Mouse (Mus musculus): ENCODE data around the gene Znhit3.

The Znhit3 gene

GRCm38 (mm10) chr11:84916053-84916702 is at the start of gene Znhit3:
Znhit3 (minus strand) TSS chr11:84916366.
- peak; percentile 93 for DNase-seq

DNA sequence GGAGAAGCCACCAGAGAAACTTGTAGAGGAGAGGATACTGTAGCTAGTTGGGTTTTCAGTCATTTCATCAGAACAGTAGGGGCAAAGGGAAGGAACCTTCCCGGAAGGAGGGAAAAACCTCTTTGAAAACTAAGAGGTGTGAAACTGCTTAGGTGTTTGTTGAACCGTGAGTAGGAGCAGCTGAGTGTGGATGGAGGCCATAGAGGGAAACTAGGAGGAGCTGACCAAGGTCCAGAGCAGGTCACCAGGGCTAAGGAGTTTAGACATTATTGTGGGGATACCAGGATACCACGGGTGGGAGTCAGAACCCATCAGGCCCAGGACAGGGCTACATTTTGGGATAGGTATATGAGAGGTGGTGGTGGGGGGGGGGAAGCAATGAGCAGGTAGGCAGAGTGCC is 47.4 kb upstream of the Znhit3 start:
- DNase-seq: no peak

- no peak for DNase-seq
Observed at GRCm38 (mm10) chr11:84962536-84962935, 46.4 kb upstream of the Znhit3 start.

GRCm38 (mm10) chr11:84961571-84961970 is 45.4 kb upstream of the Znhit3 start:
- DNase-seq: no peak

DNA sequence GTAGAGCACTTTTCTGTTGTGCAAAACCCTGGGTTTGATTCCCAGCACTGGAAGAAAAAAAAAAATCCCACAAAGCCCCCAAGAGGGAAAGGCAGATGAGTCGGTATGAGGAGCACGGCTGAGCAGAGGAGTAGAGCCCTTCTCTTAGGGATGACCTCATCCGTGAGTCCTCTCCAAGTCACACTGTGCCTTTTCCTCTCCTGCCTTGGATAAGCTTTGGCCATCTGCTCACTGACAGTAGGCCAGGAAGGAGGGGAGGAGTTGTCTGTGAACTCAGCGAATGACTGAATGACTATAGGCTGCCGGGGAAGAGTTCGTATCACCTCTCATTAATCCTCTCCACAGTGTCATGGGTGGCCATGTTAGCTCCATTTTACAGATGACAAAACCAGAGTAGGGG is 44.6 kb upstream of the Znhit3 start:
- DNase-seq: no peak

DNA sequence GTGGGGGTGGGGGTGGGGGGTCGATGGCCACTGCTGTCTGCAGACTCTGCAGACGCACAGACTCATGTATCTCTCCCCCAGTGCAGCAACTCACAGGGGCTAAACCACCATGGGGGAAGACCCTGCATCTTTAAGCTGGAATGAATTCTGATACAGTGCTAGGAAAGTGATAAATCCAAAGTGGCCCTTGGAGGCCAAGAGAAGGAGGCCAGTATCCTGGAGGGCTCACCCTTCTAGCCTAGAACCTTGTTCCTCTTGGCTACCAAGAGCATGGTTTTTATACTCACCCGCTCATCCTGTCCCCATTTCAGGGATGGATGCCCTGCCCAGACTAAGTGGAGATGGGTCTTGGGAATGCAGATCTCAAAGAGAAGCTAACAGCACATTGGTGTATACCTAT is 44.1 kb upstream of the Znhit3 start:
- DNase-seq: no peak

DNA sequence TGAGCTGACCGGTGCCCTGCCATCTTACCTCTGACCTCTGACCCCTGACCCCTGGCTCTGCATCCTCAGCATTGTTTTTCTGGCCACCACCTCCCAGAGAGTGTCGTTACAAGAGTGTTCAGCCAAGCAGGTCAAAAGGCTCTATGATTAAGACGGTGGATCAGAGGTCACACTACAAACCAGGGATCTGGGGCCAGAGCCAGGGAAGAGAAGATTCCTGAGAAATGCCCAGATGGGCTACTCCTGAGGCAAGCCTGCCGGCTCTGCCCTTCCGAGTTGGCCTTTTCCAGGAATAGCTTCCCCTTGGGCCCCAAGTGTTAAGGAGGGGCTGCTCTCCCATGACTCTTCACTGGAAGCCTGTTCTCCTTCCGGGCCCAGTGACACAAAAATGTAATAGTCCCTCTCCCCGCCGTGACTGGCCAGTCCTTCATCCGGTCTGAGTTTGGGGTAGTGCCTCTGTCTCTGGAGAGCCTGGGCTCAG is 43.6 kb upstream of the Znhit3 start:
- peak; percentile 60 for DNase-seq

- DNase-seq: no peak
Observed at GRCm38 (mm10) chr11:84959181-84959580, 43.0 kb upstream of the Znhit3 start.

DNA sequence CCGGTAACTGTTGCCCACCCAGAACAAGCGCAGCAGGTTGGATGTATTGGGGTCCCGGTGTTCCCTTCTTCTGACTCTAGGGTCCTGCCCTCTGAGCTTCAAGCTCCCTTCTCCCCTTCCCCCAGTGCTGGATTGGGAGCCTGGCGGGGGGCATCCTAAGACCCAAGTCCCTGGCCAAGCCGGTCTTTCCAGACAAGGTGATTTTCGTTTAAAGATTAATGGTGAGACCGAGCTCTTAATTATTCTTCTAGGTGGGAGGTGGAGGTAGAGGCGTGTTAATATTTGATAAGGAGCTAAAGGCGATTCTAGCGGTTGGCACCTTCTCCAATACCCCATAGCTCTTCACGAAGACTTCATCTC is 42.1 kb upstream of the Znhit3 start:
- no peak for DNase-seq

DNA sequence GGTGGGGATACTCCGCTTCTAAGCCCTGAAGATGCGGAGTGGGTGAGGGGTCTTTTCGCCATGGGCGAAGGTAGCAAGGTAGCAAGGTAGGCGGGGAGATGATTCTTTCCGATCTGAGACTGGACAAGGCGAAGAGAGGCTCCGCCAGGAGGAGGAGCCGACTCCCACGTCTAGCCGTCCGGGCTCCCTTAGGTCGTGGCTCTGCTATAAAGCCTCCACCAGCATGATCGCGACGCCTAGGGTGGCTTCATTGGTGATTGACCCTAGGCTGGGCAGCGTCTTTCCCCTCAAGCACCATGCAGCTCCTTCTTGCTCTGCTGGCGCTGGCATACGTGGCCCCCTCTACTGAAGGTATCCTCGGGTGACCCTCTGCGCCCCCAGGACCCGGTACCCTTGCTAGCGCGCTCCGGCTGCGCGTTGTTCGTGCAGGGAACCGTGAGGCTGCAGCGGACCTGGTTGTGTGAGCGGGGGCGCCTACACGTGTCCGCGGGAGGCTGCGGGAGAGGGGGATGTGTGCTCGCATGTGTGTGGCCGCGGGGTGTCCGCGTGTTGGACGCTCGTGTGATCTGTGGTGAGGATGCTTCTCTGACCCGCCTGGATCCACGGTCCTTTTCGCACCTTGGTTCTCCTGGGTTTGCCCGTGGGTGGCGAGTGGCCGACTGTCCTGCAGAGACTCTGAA is 41.6 kb upstream of the Znhit3 start, which contains the start of gene Car4:
TSS of gene Car4 (plus strand) at position 196 of the 680 bp plus-strand sequence.
- DNase-seq: peak; percentile 30

DNA sequence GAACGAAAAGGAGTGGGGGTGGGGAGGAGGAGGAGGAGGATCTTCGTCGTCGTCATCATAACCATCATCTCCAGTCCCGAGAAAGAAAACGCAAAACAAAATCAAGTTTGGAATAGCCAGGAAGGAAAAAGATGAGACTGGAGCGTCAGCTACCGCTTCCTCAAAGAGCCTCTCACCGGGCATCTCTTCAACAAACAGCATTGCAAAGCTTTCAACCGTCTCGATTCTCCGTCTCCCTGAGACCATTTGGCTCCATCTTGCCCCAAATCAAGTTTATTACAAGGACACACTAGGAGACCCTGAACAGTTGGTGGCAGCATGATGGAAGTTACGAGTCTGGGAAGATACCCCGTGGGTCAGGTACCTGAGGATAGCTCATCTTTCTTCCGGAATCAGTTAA is 41.0 kb upstream of the Znhit3 start:
- DNase-seq: no peak

DNA sequence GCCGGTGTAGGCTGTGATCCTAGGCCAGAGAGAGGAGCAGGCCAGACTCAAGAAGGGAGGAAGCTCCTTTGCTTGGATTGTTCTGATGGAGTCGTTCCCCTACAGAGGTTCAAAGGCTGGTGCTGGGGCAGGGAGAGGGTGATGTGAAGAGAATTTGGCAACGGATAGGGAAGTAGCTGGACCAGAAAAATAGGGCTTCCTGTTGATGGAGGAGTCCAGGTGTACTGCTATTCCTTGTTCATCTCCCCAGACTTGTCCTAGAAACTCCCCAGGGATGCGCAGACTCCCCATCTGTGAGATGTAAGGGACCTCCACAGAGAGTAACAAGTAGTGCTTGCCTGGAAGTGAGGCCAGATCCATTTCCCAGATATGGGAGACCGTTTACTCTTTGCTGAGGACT is 40.2 kb upstream of the Znhit3 start:
- no peak for DNase-seq

DNA sequence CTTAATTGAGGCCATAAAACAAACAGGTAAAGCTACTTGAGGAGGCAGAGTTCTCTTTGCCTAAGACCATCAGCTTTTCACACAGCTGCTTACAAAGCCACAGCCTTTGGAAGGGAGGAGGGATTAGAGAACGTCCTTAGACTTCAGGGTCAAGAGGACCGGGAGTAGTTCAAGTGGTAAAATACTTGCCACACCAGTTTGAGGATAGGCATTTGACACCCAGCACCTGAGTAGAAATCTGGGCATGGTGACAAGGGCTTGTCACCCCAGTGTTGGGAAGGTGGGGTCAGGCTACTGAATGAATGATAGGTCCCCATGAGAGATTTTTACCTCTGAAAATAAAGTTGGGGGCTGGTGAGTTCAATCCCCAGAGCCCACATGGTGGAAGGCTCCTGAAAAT is 36.4 kb upstream of the Znhit3 start:
- peak; percentile 63 for DNase-seq

- DNase-seq: no peak
Observed at GRCm38 (mm10) chr11:84948526-84948925, 32.4 kb upstream of the Znhit3 start.

DNA sequence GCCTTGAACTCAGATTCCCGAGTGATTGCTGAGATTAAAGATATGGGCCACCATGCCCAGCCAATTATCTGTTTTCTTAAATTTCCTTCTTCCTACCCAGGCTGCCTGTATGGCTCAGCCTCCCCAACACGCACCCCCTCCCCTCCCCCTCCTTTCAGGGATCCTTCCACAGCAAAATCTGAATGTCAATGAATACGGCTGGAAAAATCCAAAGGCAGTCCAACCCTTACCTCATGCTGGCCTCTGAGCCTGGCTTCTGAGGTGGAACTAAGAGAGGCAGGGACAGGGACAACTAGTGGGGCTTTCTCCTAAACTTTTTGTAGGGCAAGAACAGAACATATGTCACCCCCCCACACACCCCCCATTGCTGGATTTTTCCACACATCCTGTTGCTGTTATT is 31.9 kb upstream of the Znhit3 start:
- no peak for DNase-seq

- DNase-seq: no peak
Observed at GRCm38 (mm10) chr11:84947206-84947605, 31.0 kb upstream of the Znhit3 start.

GRCm38 (mm10) chr11:84945841-84946240 is 29.7 kb upstream of the Znhit3 start:
- DNase-seq: no peak

DNA sequence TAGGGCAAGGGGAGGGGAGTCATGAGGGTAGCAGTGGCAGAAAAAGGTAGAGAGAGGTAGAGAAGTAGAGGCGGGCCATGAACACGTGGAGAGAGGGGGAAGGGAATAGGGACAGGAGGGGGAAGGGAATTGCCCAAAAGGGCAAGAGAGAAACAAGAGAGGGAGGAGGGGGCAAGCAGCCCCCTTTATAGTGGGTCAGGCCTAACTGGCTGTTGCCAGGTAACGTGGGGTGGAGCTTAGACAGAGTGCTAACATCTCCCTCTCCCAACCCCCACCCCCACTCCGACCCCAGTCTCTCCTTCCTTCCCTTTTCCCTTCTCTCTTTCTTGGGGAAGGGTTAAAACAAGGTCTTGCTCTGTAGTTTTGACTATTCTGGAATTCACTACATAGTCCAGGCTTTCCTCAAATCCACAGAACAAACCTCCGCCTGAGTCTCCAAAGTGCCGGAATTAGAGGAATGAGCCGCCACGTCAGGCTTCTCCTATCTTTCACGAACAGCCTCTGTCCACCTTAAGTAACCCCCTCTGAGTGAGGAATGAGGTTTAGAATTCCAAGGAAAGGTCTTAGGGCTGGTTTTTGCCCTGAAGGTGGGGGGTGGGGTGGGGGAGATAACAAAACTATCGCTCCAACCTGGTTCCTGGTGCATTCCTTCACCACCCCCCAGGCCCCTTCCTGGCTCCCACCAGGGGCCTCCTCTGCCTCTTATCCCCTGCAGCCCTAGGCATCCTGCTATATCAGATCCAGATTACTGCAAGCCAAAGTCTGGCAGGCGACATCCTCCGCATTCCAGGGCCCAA is 28.7 kb upstream of the Znhit3 start:
- DNase-seq: no peak

DNA sequence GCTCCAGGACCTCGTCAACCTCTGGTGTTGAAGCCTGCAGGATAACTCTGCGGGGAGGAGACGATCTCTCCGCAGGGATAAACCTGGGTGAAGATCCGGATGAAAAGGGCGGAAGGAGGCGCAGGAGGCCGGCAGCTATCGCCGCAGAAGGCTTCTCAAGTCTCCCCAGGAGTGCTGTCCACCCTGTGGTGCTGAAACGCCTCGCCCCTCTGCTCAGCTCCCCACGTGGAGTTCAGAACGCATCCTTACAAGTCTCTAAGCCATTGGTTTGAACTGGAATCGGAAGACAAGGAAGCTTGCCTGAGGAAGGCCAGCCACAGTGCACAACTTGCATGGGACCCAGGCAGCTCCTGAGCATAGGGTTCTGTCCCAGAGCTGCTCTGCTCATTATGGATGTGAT is 27.8 kb upstream of the Znhit3 start:
- DNase-seq: peak; percentile 87

DNA sequence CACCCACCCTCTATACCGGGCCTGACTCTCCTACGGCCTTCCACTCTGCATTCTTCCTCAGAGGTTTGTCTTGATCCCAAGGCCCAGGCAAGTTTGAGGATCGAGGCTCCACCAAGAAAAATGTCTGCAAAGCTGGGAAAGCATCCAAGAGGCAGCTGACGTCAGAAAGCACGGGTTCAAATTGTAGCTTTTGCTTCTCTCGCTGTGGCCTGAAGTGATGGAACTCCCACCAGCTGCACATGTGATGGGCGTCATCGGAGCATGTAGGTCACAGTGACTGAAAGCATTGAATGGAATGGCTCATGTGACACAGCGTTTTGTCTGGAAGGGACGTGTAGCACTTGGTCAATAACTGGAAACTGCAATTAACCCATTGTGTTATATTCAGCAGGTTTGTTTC is 24.0 kb upstream of the Znhit3 start:
- no peak for DNase-seq

DNA sequence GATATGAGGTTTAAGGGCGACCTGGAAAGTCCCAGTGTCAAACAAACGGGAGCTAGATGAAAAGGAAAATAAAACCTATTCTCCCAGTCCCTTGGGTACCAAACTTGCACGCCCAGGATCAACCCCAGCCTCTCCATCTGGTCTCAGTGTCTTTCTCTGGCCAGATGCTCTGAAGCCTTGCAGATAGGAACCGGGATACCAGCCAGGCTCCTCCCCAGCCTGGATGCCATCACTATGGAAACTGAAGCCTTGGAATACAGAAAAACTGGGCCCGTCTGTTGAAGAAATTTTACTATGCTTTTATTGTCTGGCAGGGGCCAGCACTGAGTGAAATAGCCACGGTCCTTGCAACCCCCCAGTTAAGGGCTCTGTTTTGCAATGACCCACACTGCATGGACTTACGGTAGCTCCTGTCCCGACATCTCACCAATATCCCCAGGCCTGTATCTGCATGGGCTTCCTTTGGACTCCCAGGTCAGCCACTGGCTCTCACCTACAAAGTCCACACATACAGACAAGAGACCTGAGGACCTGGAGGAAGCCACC is 23.4 kb upstream of the Znhit3 start:
- no peak for DNase-seq

GRCm38 (mm10) chr11:84932261-84932660 is 16.1 kb upstream of the Znhit3 start:
- DNase-seq: no peak

DNA sequence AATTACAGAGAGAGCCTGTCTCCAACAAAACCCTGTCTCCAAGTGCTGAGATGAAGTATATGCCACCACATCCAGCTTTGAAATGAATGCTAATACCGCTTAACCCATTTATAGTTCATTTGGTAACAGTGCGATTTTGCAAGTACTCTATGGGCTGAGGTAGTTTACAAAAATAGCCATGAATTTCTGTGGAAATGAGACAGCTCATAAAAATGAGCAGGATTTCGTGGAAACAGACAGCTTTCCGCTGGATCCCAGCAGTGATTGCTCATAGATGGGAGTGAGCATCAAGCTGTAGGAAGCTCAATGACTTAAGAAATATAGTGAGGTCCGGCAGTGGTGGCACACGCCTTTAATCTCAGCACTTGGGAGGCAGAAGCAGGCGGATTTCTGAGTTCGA is 4.8 kb upstream of the Znhit3 start:
- no peak for DNase-seq

DNA sequence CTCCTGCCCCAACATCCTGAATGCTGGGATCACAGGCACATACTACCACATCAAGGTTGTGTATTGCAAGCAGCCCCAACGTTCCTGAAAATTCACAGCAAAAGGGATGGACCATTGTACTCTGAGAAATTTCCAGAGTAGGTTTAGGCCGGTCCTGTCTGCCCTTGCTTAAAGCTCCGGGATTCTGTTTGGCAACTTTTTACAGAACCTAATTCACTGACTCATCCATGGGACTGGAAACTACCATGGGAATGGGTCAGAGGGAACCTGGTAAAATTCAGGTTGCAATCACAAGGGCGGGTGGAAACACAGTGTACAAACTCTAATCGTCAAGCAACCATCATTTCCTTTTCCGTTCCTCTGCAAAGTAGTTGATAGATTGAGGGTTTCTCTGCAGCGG is 3.8 kb upstream of the Znhit3 start:
- DNase-seq: no peak

All from lung, postnatal 10 days (tissue).